Mouse (Mus musculus): ENCODE measurements around the gene Wdr63.

GRCm38 (mm10) chr3:146022232-146022631 lies 85.7 kb downstream of the Wdr63 start:
- TF ChIP-seq CTCF (IDR thresholded peaks at IDR 0.05; ENCODE audit: low read depth) (no peak), EP300 (IDR thresholded peaks at IDR 0.05; ENCODE audit: low read depth) (no peak)
